Mouse (Mus musculus): ENCODE data around the gene Foxp2. TPM values are rescaled to one million over a fixed set of nuclear protein-coding genes. Genes with fewer than 3 reads are reported as not detected.
A peak's percentile ranks its signal among the peaks of the same experiment; 100 is the strongest.

The Foxp2 gene
- 71.4 and 87.5 TPM in 2 replicates for polyA plus RNA-seq (2015; fragmentation: Nextera tagmentation; extraction: Ambion mirVana)

- H3K27ac ChIP-seq, result peak within 1 kb of the TSS; percentile 98
- peaks cover 30% of the 10 kb centered on the region for H3K4me1 ChIP-seq
- peak within 1 kb of the TSS; percentile 78 for H3K4me3 ChIP-seq
- ATAC-seq (ENCODE audit: borderline replicate concordance, extremely low read depth, low FRiP score, low TSS enrichment), result peak; percentile 85
- under 1% methylated on average over 80 of the region's 80 CpGs for WGBS
- peak within 1 kb of the TSS; percentile 85 for H3K9ac ChIP-seq
- H3K36me3 ChIP-seq, result no peaks in the 10 kb centered on the region
- H3K4me2 ChIP-seq, result peak within 1 kb of the TSS; percentile 88
- no peaks in the 10 kb centered on the region for H3K9me3 ChIP-seq
- no peaks in the 10 kb centered on the region; the same call in 1 of the 2 replicates for H3K27me3 ChIP-seq
Observed at GRCm38 (mm10) chr6:14901183-14901970, at the start of gene Foxp2. Gene Foxp2, plus strand, starts transcription at chr6:14901349.

GRCm38 (mm10) chr6:14885199-14885598 is 15.9 kb upstream of the Foxp2 start:
- no peak overlapping the region for H3K27ac ChIP-seq
- ATAC-seq (ENCODE audit: borderline replicate concordance, extremely low read depth, low FRiP score, low TSS enrichment), result no peak
- no peak overlapping the region for H3K9ac ChIP-seq
- H3K36me3 ChIP-seq, result no peaks in the 10 kb centered on the region
- H3K4me1 ChIP-seq, result no peaks in the 10 kb centered on the region
- H3K4me3 ChIP-seq, result no peak overlapping the region
- no peak overlapping the region for H3K4me2 ChIP-seq
- H3K9me3 ChIP-seq, result no peaks in the 10 kb centered on the region
- H3K27me3 ChIP-seq, result no peaks in the 10 kb centered on the region

- no peaks in the 10 kb centered on the region for H3K9me3 ChIP-seq
- H3K4me1 ChIP-seq, result peaks cover 18% of the 10 kb centered on the region
- H3K27ac ChIP-seq, result no peak overlapping the region
- H3K4me2 ChIP-seq, result no peak overlapping the region
- H3K9ac ChIP-seq, result no peak overlapping the region
- H3K4me3 ChIP-seq, result no peak overlapping the region
- 2% methylated on average over 2 of the region's 2 CpGs for WGBS
- ATAC-seq (ENCODE audit: borderline replicate concordance, extremely low read depth, low FRiP score, low TSS enrichment), result no peak
- H3K36me3 ChIP-seq, result no peaks in the 10 kb centered on the region
- H3K27me3 ChIP-seq, result no peaks in the 10 kb centered on the region; the same call in 1 of the 2 replicates
Observed at GRCm38 (mm10) chr6:14897028-14897427, 4.1 kb upstream of the Foxp2 start.

GRCm38 (mm10) chr6:14898096-14898855 is 2.9 kb upstream of the Foxp2 start:
- WGBS, result 9% methylated on average over 31 of the region's 31 CpGs
- Histone ChIP-seq H3K4me1 (peaks cover 24% of the 10 kb centered on the region), H3K27ac (peak overlapping the region; percentile 98), H3K9me3 (no peaks in the 10 kb centered on the region), H3K4me3 (peak overlapping the region; percentile 78), H3K4me2 (peak overlapping the region; percentile 88), H3K36me3 (no peaks in the 10 kb centered on the region), H3K9ac (peak overlapping the region; percentile 35), H3K27me3 (no peaks in the 10 kb centered on the region; the same call in 1 of the 2 replicates)
- ATAC-seq (ENCODE audit: borderline replicate concordance, extremely low read depth, low FRiP score, low TSS enrichment), result no peak

GRCm38 (mm10) chr6:14899021-14899610 is 2.0 kb upstream of the Foxp2 start:
- H3K9ac ChIP-seq, result peak overlapping the region; percentile 36; the same call in 1 of the 2 replicates
- ATAC-seq (ENCODE audit: borderline replicate concordance, extremely low read depth, low FRiP score, low TSS enrichment), result no peak

GRCm38 (mm10) chr6:14899936-14900578 is 1.1 kb upstream of the Foxp2 start:
- no peaks in the 10 kb centered on the region; the same call in 1 of the 2 replicates for H3K27me3 ChIP-seq
- peak overlapping the region; percentile 56 for H3K9ac ChIP-seq
- peak overlapping the region; percentile 88 for H3K4me2 ChIP-seq
- ATAC-seq (ENCODE audit: borderline replicate concordance, extremely low read depth, low FRiP score, low TSS enrichment), result peak; percentile 28; the same call in 1 of the 2 replicates
- under 1% methylated on average over 29 of the region's 29 CpGs for WGBS
- H3K27ac ChIP-seq, result peak overlapping the region; percentile 98
- peak overlapping the region; percentile 78 for H3K4me3 ChIP-seq
- H3K9me3 ChIP-seq, result no peaks in the 10 kb centered on the region
- H3K4me1 ChIP-seq, result peaks cover 30% of the 10 kb centered on the region
- H3K36me3 ChIP-seq, result no peaks in the 10 kb centered on the region

More at GRCm38 (mm10) chr6:14899021-14899610, 2.0 kb upstream of the Foxp2 start:
- WGBS, result 18% methylated on average over 19 of the region's 19 CpGs
- no peaks in the 10 kb centered on the region for H3K36me3 ChIP-seq
- no peaks in the 10 kb centered on the region; the same call in 1 of the 2 replicates for H3K27me3 ChIP-seq
- H3K4me2 ChIP-seq, result peak overlapping the region; percentile 88
- peak overlapping the region; percentile 98 for H3K27ac ChIP-seq
- H3K4me3 ChIP-seq, result peak overlapping the region; percentile 78
- H3K9me3 ChIP-seq, result no peaks in the 10 kb centered on the region
- peaks cover 30% of the 10 kb centered on the region for H3K4me1 ChIP-seq

GRCm38 (mm10) chr6:14900579-14901021 is 549 bp upstream of the Foxp2 start:
- WGBS, result under 1% methylated on average over 20 of the region's 20 CpGs
- H3K36me3 ChIP-seq, result no peaks in the 10 kb centered on the region
- peak; percentile 86; the same call in 1 of the 2 replicates for ATAC-seq (ENCODE audit: borderline replicate concordance, extremely low read depth, low FRiP score, low TSS enrichment)

GRCm38 (mm10) chr6:14901971-14902670 is 972 bp downstream of the Foxp2 start:
- H3K36me3 ChIP-seq, result no peaks in the 10 kb centered on the region
- peak overlapping the region; percentile 88 for H3K4me2 ChIP-seq
- H3K27ac ChIP-seq, result peak overlapping the region; percentile 98
- H3K4me3 ChIP-seq, result peak overlapping the region; percentile 78
- H3K9ac ChIP-seq, result peak overlapping the region; percentile 85
- no peak for ATAC-seq (ENCODE audit: borderline replicate concordance, extremely low read depth, low FRiP score, low TSS enrichment)
- 3% methylated on average over 13 of the region's 13 CpGs for WGBS
- H3K27me3 ChIP-seq, result no peaks in the 10 kb centered on the region; the same call in 1 of the 2 replicates
- H3K9me3 ChIP-seq, result no peaks in the 10 kb centered on the region
- peaks cover 30% of the 10 kb centered on the region for H3K4me1 ChIP-seq

More at GRCm38 (mm10) chr6:14900579-14901021, 549 bp upstream of the Foxp2 start:
- Histone ChIP-seq H3K9ac (peak overlapping the region; percentile 56), H3K27me3 (no peaks in the 10 kb centered on the region; the same call in 1 of the 2 replicates), H3K4me1 (peaks cover 30% of the 10 kb centered on the region), H3K4me3 (peak overlapping the region; percentile 78), H3K4me2 (peak overlapping the region; percentile 88), H3K27ac (peak overlapping the region; percentile 98), H3K9me3 (no peaks in the 10 kb centered on the region)

GRCm38 (mm10) chr6:14903271-14903965 is 2.3 kb downstream of the Foxp2 start:
- Histone ChIP-seq H3K4me3 (peak overlapping the region; percentile 78), H3K4me2 (peak overlapping the region; percentile 88), H3K27me3 (no peaks in the 10 kb centered on the region; the same call in 1 of the 2 replicates), H3K36me3 (no peaks in the 10 kb centered on the region), H3K4me1 (peaks cover 24% of the 10 kb centered on the region), H3K9ac (peak overlapping the region; percentile 85), H3K9me3 (no peaks in the 10 kb centered on the region), H3K27ac (peak overlapping the region; percentile 98)
- no peak for ATAC-seq (ENCODE audit: borderline replicate concordance, extremely low read depth, low FRiP score, low TSS enrichment)
- 7% methylated on average over 5 of the region's 5 CpGs for WGBS

- Histone ChIP-seq H3K36me3 (no peaks in the 10 kb centered on the region), H3K4me2 (no peak overlapping the region), H3K9ac (no peak overlapping the region), H3K9me3 (no peaks in the 10 kb centered on the region), H3K4me3 (no peak overlapping the region), H3K4me1 (0 out of 2 replicates have a peak, but pooled peaks cover 3% of the 10 kb centered on the region), H3K27ac (no peak overlapping the region), H3K27me3 (no peaks in the 10 kb centered on the region)
- no peak for ATAC-seq (ENCODE audit: borderline replicate concordance, extremely low read depth, low FRiP score, low TSS enrichment)
- 71% methylated on average over 2 of the region's 2 CpGs for WGBS
Observed at GRCm38 (mm10) chr6:14915066-14915465, 13.9 kb downstream of the Foxp2 start.

All from lung, embryonic 15.5 days (tissue).